Mouse (Mus musculus) bone marrow macrophage, adult 2 months (primary cell): Measurements from ENCODE around the gene Sugct.

Source experiments
- CTCF ChIP-seq: IDR thresholded peaks from 2 replicates; pipeline ENCODE4 v1.5.1; 2012; ENCODE audit warnings: low read depth, mild to moderate bottlenecking, low read length, moderate library complexity
- POLR2A ChIP-seq: IDR thresholded peaks from 2 replicates; pipeline ENCODE4 v1.6.1; 2012; ENCODE audit warnings: mild to moderate bottlenecking, low read depth, low read length, borderline replicate concordance

- TF ChIP-seq POLR2A (no peak), CTCF (no peak)
Observed at GRCm38 (mm10) chr13:17296460-17296859, 398.9 kb downstream of the Sugct start.
